Mouse (Mus musculus) testis, adult 2 months (tissue): Measurements from ENCODE around the gene Tsc22d3.

Source experiments
- CTCF ChIP-seq: fragments of 200-500 bp; IDR thresholded peaks from 2 replicates; pipeline ENCODE4 v1.5.1; 2012; ENCODE audit warnings: low read depth, mild to moderate bottlenecking, inconsistent platforms, low read length, moderate library complexity; ENCODE audit not compliant: control insufficient read depth, insufficient read depth, insufficient replicate concordance
- POLR2A ChIP-seq: fragments of 200-500 bp; IDR thresholded peaks from 2 replicates; pipeline ENCODE4 v1.6.1; 2012; ENCODE audit warnings: low read depth, mild to moderate bottlenecking, inconsistent platforms, low read length, moderate library complexity; ENCODE audit not compliant: control insufficient read depth

- TF ChIP-seq POLR2A (no peak), CTCF (no peak)
Measured at GRCm38 (mm10) chrX:140506436-140507180, 93.9 kb downstream of the Tsc22d3 start.
